Mouse (Mus musculus) kidney, embryonic 15.5 days (tissue): ENCODE results near the gene Gldc. TPM values are rescaled to one million over a fixed set of nuclear protein-coding genes. Genes with fewer than 3 reads are reported as not detected.
"Not testable (repeated sequence)": the region's sequence is repeated elsewhere in the genome, so short reads cannot be mapped to it uniquely, and the experiment has no call there.

Source experiments
- ATAC-seq: fragments of 200-750 bp; cut with Nextera tagmentation; replicated peaks from 2 replicates; pipeline ENCODE4 v1.8.0; 2017; ENCODE audit warnings: moderate TSS enrichment; ENCODE audit not compliant: low FRiP score
- H3K27ac ChIP-seq: fragments of 300-500 bp; sonication (generic); 2 replicates; pipeline ENCODE4 v1.5.1; 2015; ENCODE audit warnings: mild to moderate bottlenecking, inconsistent platforms
- H3K27me3 ChIP-seq: fragments of 300-500 bp; sonication (generic); 2 replicates; pipeline ENCODE4 v1.6.1; 2015; ENCODE audit warnings: inconsistent platforms
- H3K36me3 ChIP-seq: fragments of 300-500 bp; sonication (generic); 2 replicates; pipeline ENCODE4 v1.6.1; 2015; ENCODE audit warnings: inconsistent platforms
- H3K4me1 ChIP-seq: fragments of 300-500 bp; sonication (generic); 2 replicates; pipeline ENCODE4 v1.6.1; 2015; ENCODE audit warnings: inconsistent platforms
- H3K4me2 ChIP-seq: fragments of 300-500 bp; sonication (generic); 2 replicates; pipeline ENCODE4 v1.6.1; 2015; ENCODE audit warnings: moderate library complexity, mild to moderate bottlenecking, inconsistent platforms
- H3K4me3 ChIP-seq: fragments of 300-500 bp; sonication (generic); replicated peaks from 2 replicates; pipeline ENCODE4 v1.5.1; 2015; ENCODE audit warnings: mild to moderate bottlenecking, inconsistent platforms
- H3K9ac ChIP-seq: fragments of 300-500 bp; sonication (generic); 2 replicates; pipeline ENCODE4 v1.6.1; 2015; ENCODE audit warnings: mild to moderate bottlenecking, inconsistent platforms
- H3K9me3 ChIP-seq: fragments of 300-500 bp; sonication (generic); replicated peaks from 2 replicates; pipeline ENCODE4 v1.6.1; 2016; ENCODE audit warnings: inconsistent platforms
- WGBS: fragments of 180-500 bp; shearing (Covaris S2); methylation state at CpG from one replicate; pipeline ENCODE4 v1.1.7; 2015; ENCODE audit warnings: mixed read lengths; 5-methylcytosine and 5-hydroxymethylcytosine counted together
- polyA plus RNA-seq: library from polyadenylated mRNA; unstranded; fragments of >200 nt; fragmentation: Nextera tagmentation; extraction: Ambion mirVana; gene quantifications from 2 replicates; pipeline ENCODE4 v1.2.1, GENCODE M21; 2015

Gene Gldc
- polyA plus RNA-seq = 11.0 and 11.4 TPM in 2 replicates

GRCm38 (mm10) chr19:30174919-30175571 lies at the start of gene Gldc:
TSS of gene Gldc (minus strand) at chr19:30175429.
- under 1% methylated on average over 40 of the region's 53 CpGs for WGBS
- Histone ChIP-seq H3K27ac (peak within 1 kb of the TSS; percentile 71), H3K27me3 (peaks cover 37% of the 10 kb centered on the region)

GRCm38 (mm10) chr19:30222593-30222992 lies 47.4 kb upstream of the Gldc start:
- not testable (repeated sequence) for H3K9me3 ChIP-seq, H3K4me2 ChIP-seq, H3K36me3 ChIP-seq, H3K27ac ChIP-seq, H3K27me3 ChIP-seq, H3K4me3 ChIP-seq, H3K9ac ChIP-seq, ATAC-seq, H3K4me1 ChIP-seq
- 67% methylated on average over 8 of the region's 8 CpGs for WGBS

More at GRCm38 (mm10) chr19:30174919-30175571, at the start of gene Gldc:
- peak; percentile 96 for ATAC-seq
- Histone ChIP-seq H3K36me3 (no peaks in the 10 kb centered on the region), H3K4me3 (peak within 1 kb of the TSS; percentile 66), H3K4me1 (peaks cover 16% of the 10 kb centered on the region), H3K9ac (peak within 1 kb of the TSS; percentile 57), H3K9me3 (no peaks in the 10 kb centered on the region), H3K4me2 (peak within 1 kb of the TSS; percentile 100)

- WGBS = 28% methylated on average over 7 of the region's 7 CpGs
- H3K9ac ChIP-seq = no peak overlapping the region
- no peak overlapping the region for H3K4me3 ChIP-seq
- H3K27ac ChIP-seq = no peak overlapping the region
- no peaks in the 10 kb centered on the region for H3K9me3 ChIP-seq
- no peaks in the 10 kb centered on the region for H3K36me3 ChIP-seq
- no peak for ATAC-seq
- no peak overlapping the region for H3K4me2 ChIP-seq
- no peaks in the 10 kb centered on the region for H3K27me3 ChIP-seq
- no peaks in the 10 kb centered on the region for H3K4me1 ChIP-seq
Observed at GRCm38 (mm10) chr19:30217335-30217734, 42.1 kb upstream of the Gldc start.

- Histone ChIP-seq H3K9me3 (no peaks in the 10 kb centered on the region), H3K4me2 (no peak overlapping the region), H3K4me3 (no peak overlapping the region), H3K4me1 (no peaks in the 10 kb centered on the region), H3K9ac (no peak overlapping the region), H3K36me3 (no peaks in the 10 kb centered on the region), H3K27ac (no peak overlapping the region), H3K27me3 (no peaks in the 10 kb centered on the region)
- WGBS = 71% methylated on average over 4 of the region's 4 CpGs
- no peak for ATAC-seq
Observed at GRCm38 (mm10) chr19:30216186-30216585, 41.0 kb upstream of the Gldc start.

GRCm38 (mm10) chr19:30215736-30216135 lies 40.5 kb upstream of the Gldc start:
- not testable (repeated sequence) for H3K36me3 ChIP-seq, H3K4me1 ChIP-seq, H3K9ac ChIP-seq, H3K4me3 ChIP-seq, H3K27me3 ChIP-seq, H3K4me2 ChIP-seq, H3K27ac ChIP-seq, H3K9me3 ChIP-seq, ATAC-seq
- 64% methylated on average over 2 of the region's 2 CpGs for WGBS

GRCm38 (mm10) chr19:30214026-30214425 lies 38.8 kb upstream of the Gldc start:
- no peak overlapping the region for H3K4me2 ChIP-seq
- no peak for ATAC-seq
- no peak overlapping the region for H3K9ac ChIP-seq
- H3K4me1 ChIP-seq = no peaks in the 10 kb centered on the region
- WGBS = 31% methylated on average over 2 of the region's 2 CpGs
- no peaks in the 10 kb centered on the region for H3K9me3 ChIP-seq
- no peak overlapping the region for H3K4me3 ChIP-seq
- H3K36me3 ChIP-seq = no peaks in the 10 kb centered on the region
- H3K27ac ChIP-seq = no peak overlapping the region
- no peaks in the 10 kb centered on the region for H3K27me3 ChIP-seq

- 88% methylated on average over 8 of the region's 8 CpGs for WGBS
- not testable (repeated sequence) for H3K27ac ChIP-seq, H3K9me3 ChIP-seq, H3K9ac ChIP-seq, H3K36me3 ChIP-seq, H3K4me2 ChIP-seq, H3K27me3 ChIP-seq, ATAC-seq, H3K4me3 ChIP-seq, H3K4me1 ChIP-seq
Observed at GRCm38 (mm10) chr19:30209006-30209405, 33.8 kb upstream of the Gldc start.

- no peak for ATAC-seq
- no peak overlapping the region for H3K9ac ChIP-seq
- no peak overlapping the region for H3K27ac ChIP-seq
- 0 out of 2 replicates have a peak, but pooled peaks cover 4% of the 10 kb centered on the region for H3K4me1 ChIP-seq
- H3K4me2 ChIP-seq = no peak overlapping the region
- no peaks in the 10 kb centered on the region for H3K36me3 ChIP-seq
- no peaks in the 10 kb centered on the region for H3K9me3 ChIP-seq
- H3K4me3 ChIP-seq = no peak overlapping the region
- no peaks in the 10 kb centered on the region for H3K27me3 ChIP-seq
- 70% methylated on average over 1 of the region's 1 CpGs for WGBS
Observed at GRCm38 (mm10) chr19:30206981-30207380, 31.8 kb upstream of the Gldc start.

- Histone ChIP-seq H3K4me1 (0 out of 2 replicates have a peak, but pooled peaks cover 4% of the 10 kb centered on the region), H3K4me3 (no peak overlapping the region), H3K27ac (no peak overlapping the region), H3K9ac (no peak overlapping the region), H3K27me3 (no peaks in the 10 kb centered on the region), H3K36me3 (no peaks in the 10 kb centered on the region), H3K9me3 (no peaks in the 10 kb centered on the region), H3K4me2 (no peak overlapping the region)
- 0 out of 2 replicates have a peak, but pooled peaks have one; percentile 40 for ATAC-seq
- 79% methylated on average over 4 of the region's 4 CpGs for WGBS
Observed at GRCm38 (mm10) chr19:30205874-30206273, 30.6 kb upstream of the Gldc start.

GRCm38 (mm10) chr19:30205159-30205816 lies 30.1 kb upstream of the Gldc start:
- no peak overlapping the region for H3K9ac ChIP-seq
- 19% methylated on average over 12 of the region's 12 CpGs for WGBS
- H3K4me3 ChIP-seq = no peak overlapping the region
- H3K4me1 ChIP-seq = 0 out of 2 replicates have a peak, but pooled peaks cover 4% of the 10 kb centered on the region
- no peak overlapping the region for H3K4me2 ChIP-seq
- no peaks in the 10 kb centered on the region for H3K9me3 ChIP-seq
- H3K27ac ChIP-seq = no peak overlapping the region
- no peaks in the 10 kb centered on the region for H3K27me3 ChIP-seq
- no peaks in the 10 kb centered on the region for H3K36me3 ChIP-seq
- ATAC-seq = no peak

- Histone ChIP-seq H3K4me2 (no peak overlapping the region), H3K27ac (no peak overlapping the region), H3K36me3 (no peaks in the 10 kb centered on the region), H3K9ac (no peak overlapping the region), H3K4me1 (0 out of 2 replicates have a peak, but pooled peaks cover 2% of the 10 kb centered on the region), H3K27me3 (no peaks in the 10 kb centered on the region), H3K4me3 (no peak overlapping the region), H3K9me3 (no peaks in the 10 kb centered on the region)
- peak; percentile 58 for ATAC-seq
- WGBS = 47% methylated on average over 7 of the region's 7 CpGs
Observed at GRCm38 (mm10) chr19:30202177-30202576, 26.9 kb upstream of the Gldc start.

- no peak for ATAC-seq
- no peaks in the 10 kb centered on the region for H3K4me1 ChIP-seq
- H3K9me3 ChIP-seq = no peaks in the 10 kb centered on the region
- H3K9ac ChIP-seq = no peak overlapping the region
- no peak overlapping the region for H3K27ac ChIP-seq
- no peaks in the 10 kb centered on the region for H3K27me3 ChIP-seq
- H3K36me3 ChIP-seq = no peaks in the 10 kb centered on the region
- WGBS = 64% methylated on average over 6 of the region's 6 CpGs
- no peak overlapping the region for H3K4me3 ChIP-seq
- H3K4me2 ChIP-seq = no peak overlapping the region
Observed at GRCm38 (mm10) chr19:30194999-30195398, 19.8 kb upstream of the Gldc start.
